Mouse (Mus musculus) frontal cortex, postnatal 25 days (tissue): ENCODE measurements around the gene Pygo2.
"Not testable (repeated sequence)": the region's sequence is repeated elsewhere in the genome, so short reads cannot be mapped to it uniquely, and the experiment has no call there.

Experiments used
- DNase-seq, 2 experiments: peaks; one replicate each; pipeline ENCODE4 v3.0.0; 2022; ENCODE audit warnings: low spot score in 2 of 2

The Pygo2 gene

DNA sequence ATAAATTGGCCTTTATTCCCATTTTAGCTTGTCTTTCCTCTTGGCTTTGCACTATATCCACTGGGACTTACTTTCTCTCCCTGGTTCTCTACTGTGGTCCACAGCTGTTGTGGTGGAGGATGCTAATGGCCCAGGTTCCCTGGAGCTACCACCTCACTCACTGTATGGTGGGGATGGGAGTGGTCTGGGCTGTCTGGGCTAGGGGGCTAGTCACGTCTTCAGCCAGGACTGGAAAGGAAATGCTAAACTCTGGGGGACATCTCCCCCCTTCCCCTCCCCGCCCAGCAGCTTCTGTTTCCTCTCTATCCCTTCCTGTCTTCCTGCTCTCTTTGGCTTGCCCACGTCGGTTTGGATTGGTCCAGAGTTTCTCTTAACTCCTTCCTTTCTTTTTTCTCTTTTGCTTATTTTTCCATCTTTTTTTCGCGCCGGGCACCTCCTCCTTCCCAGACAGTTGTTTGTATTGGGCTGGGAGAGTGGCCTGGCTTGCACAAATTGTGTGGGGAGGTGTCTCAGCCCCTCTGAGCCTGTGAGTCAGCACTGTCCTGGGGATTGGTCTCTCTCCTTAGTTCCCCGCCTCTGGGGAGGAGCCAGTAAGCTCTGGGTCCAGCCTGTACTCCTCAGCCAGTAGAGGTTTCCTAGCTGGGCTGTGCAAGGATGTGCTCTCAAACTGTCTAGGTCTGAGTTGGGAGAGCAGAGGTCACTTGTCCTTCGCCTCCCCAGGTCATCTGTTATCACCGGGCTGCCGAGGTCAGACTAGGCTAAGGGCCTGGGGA, 8.8 kb upstream of the Pygo2 start:
- peak; percentile 40 to 51 for DNase-seq

DNA sequence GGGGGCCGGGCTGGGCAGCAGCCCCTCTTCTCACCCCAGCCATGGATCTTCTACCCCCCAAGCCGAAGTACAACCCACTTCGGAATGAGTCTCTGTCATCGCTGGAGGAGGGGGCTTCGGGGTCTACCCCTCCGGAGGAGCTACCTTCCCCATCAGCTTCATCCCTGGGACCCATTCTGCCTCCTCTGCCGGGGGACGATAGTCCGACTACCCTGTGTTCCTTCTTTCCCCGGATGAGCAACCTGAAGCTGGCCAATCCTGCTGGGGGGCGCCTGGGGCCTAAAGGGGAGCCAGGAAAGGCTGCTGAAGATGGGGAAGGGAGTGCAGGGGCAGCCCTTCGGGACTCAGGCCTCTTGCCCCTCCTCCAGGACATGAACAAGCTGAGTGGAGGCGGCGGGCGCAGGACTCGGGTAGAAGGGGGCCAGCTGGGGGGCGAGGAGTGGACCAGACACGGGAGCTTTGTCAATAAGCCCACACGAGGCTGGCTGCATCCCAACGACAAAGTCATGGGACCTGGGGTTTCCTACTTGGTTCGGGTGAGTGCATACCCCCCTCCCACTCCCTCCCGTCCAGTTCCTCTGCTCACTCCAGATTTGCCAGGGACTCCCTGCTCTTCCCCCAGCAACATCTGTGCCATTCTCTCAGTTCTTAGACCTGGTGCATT, 8.1 kb upstream of the Pygo2 start:
- DNase-seq = no peak

DNA sequence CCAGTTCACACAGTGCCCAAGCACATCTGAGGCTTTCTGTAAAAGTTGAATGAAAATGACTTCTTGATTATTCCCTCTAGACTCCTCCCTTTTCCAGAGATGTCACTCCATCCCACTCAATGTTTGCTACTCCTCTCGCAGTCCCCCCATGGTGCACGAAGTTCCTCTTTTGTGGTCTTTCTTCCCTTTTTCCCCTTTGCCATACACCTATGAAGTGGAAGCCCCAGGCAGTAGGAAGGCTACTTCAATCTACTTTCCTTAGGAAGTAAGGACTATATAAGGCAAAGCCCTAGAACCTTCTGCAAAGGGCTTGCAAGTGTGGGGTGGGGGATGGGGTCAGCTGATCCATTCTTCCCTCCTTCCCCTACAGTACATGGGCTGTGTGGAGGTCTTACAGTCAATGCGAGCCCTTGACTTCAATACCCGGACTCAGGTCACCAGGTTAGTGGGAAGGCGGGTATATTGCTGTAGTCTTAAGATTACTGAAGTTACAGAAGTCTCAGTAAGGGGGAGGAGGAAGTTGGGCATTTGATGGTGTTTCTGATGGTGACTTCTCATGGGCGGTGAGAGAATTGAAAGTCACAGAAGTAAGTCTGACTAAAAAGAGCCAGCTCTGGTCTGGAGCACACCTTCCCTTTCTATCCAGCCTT, 7.3 kb upstream of the Pygo2 start:
- no peak for DNase-seq

DNA sequence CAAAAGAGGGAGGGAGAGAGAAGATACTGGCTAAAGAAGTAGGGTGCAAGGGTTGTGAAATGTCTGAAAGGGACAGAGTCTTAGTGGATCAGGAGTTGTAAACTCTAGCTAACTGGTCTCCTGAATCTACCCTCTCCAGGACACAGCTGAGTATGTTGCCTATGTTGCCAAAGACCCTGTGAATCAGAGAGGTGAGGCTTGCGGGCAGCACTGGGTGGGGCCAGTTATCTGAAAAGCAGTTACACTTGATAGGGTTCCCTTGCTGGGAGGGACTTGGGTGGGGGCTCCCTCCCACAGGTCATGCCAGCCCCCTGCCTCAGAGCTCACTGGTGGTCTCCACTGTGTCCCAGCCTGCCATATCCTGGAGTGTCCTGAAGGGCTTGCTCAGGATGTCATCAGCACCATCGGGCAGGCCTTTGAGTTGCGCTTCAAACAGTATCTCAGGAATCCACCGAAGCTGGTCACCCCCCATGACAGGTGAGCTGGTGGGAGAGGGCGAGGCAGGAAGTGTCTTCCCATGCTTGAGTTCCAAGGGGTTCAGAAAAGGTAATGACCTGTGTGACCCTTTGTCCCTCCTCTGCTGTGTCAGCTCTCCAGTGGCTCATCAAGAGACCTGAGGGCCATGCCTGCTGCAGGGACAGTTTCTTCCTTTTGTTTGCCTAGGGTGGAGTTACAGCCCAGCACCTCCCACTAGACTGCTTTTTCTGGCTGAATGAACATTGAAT, 5.4 kb upstream of the Pygo2 start:
- DNase-seq = no peak

DNA sequence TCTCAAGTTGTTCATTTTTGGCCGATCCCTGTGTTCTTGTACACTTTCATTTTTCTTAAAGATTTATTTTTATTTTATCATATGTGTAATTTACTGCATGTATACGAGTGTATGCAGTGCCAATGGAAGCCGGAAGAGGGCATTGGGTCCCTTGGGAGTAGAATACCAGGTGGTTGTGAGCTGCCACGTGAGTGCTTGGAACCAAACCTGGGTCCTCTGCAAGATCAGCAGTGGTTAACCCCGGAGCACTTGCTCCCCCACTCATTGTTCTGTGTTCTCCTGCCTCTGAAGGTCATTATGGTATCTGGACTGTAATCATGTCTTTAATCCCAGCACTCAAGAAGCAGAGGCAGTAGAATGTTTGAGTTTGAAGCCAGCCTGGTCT, 4.9 kb upstream of the Pygo2 start:
- DNase-seq = no peak

DNA sequence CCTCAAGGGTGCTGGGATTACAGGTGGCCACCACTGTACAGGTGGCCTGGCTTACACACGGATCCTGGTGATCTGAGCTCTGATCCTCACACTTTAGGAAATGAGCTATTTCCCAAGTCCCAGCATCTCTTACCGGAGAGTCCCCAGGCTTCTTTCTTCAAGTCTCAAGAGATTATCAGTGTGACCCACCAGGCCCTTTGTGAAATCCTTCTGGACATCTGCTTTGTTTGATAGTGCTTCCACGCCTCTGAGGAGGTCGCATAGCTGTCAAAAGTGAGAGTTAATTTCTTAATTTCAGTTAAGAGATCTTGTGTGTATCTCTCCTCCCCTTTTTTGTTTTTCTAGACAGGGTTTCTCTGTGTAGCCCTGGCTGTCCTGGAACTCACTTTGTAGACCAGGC, 4.1 kb upstream of the Pygo2 start:
- DNase-seq = no peak

DNA sequence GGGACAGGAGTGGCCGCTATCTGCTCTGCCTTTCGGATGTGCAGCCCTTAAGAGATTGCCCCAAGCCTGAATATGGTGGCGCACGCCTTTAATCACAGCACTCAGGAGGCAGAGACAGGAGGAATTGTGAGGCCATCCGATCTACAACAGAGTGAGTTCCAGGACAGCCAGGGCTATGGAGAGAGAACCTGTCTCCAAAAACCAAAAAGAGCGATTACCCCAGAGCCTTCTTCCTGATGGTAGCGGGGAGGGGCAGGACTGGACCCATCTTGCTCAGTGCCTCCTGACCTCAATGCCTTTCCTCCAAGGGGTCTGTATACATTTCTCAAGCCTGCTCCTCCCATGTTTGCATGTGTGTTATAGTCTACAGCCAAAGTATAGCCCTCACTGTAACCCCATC, 993 bp upstream of the Pygo2 start:
- DNase-seq = not testable (repeated sequence)

DNA sequence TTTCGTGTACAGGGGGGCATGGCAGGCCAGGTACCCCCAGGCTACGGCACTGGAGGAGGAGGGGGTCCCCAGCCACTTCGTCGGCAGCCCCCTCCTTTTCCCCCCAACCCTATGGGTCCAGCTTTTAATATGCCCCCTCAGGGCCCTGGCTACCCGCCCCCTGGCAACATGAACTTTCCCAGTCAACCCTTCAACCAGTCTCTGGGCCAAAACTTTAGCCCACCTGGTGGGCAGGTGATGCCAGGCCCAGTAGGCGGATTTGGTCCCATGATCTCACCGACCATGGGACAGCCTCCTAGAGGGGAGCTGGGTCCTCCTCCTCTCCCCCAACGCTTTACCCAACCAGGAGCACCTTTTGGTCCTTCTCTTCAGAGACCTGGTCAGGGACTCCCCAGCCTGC, 2.6 kb downstream of the Pygo2 start:
- no peak for DNase-seq

DNA sequence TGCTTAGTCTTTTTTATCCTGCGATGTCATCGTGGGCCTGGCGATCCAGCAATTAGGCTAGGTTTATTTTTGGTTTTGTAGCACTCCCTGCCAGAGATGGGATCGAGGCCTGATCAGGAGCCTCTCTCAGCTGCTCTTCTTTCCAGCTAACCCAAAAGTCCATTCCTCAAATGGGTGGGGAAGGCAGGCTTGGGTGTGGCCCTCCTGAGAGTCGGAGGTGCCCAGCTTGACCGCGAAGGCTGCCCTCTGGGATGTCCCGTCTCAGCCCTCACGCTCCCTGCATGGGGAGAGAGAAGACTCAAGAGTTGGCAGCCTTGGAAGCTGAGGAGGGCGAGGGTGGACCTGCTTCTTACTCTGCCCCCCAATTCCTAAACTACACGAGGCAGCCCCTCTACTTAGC, 4.5 kb downstream of the Pygo2 start:
- no peak for DNase-seq

DNA sequence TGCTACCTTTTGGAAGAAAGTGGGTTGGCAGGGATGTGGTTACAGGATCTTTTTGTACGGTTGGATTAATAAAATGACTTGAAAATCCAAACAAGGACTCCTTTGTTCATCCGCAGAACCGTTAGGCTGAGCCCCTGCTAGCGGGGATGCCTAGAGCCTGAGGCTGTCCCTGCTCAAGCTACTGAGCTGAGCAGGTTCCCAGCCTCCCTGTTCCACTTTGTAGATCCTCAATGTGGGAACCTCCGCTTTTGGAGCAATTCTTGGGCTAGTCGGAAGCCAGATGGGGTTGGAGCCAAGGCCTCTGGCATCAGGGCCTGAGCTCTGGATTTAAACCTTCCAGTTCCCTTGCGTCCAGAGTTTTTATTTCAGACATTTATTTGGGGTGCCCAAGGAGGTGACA, 5.0 kb downstream of the Pygo2 start:
- DNase-seq = no peak

DNA sequence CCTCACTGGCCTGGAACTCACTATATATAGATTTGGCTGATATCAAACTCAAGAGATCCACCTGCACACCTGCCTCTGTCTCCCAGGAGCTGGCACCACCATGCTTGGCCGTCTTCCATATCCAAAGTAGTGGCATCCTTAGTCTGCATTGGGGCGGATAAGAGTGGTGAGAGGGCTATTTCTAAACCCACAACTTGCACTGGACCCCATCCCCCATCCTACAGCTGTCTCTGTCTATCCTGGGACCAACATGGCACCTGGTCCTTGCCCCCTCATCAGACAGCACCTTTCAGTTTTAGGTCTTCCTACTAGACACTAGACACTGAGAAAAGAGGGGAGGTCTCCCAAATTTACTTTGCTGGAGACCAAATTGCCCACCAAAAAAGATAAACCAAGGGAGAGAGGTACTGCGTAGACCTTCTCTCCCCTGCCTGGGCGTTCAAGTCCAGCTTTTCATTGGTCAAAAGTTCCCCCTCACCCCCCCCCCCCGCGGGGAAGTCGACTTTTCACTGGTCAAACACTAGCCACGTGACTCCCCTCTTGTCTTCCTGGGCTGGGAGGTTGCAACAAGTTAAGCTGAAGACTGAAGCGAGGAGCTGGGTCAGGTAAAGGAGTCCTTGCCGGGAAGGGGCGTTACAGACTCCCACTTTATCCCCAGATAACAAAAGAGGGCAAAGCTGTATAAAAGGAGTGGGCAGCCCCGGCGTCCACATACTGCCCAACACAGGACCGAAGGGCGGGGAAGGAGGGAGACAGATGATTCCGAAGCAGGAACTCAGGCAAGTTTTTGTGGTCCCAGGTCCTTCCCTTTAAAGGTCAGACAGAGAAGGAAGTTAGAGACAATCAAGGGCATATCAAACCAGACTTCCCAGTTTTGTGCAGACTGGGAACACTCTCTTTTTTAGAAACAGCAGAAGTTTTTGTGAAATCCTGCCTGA, 6.4 kb downstream of the Pygo2 start, which contains the start of gene Pbxip1:
TSS of gene Pbxip1 (plus strand) at position 531 of the 938 bp plus-strand sequence.
- no peak for DNase-seq

DNA sequence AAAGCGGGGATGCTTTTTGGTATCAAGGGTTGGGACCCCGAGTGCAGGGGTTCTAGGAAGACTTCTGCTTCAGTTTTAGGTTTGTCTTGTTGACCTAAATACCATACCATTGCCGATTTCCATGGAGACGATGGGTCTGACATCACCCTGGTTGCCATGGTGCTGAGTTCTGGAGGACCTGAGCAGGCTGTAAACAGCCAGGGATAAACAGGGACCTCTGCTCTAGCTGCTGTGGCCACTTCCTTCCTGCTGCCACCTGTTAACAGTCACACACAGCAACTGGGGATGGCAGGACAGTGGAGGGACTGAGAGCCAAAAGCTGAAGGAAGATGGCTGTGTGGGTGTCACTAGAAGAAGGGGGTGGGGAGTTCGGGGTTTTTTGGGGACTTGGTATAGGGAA, 7.3 kb downstream of the Pygo2 start:
- no peak for DNase-seq

DNA sequence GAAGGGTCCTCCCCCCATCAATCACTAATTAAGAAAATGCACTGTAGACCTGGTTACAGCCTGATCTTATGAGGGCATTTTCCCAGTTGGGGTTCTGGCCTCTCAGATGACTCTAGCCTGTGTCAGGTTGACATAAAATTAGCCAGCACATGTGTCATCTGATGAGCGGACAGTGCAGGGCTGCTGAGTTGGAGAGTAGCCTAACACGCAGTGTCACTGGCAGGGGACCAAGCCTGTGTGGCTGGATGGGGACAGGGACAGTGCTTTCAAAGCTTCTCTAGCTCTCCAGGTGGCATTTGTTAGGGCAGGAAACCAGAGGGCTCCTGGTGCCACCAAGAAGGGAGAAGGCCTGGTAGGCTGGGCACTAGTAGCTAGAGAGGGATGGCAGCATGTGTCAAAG, 10.7 kb downstream of the Pygo2 start:
- DNase-seq = no peak

DNA sequence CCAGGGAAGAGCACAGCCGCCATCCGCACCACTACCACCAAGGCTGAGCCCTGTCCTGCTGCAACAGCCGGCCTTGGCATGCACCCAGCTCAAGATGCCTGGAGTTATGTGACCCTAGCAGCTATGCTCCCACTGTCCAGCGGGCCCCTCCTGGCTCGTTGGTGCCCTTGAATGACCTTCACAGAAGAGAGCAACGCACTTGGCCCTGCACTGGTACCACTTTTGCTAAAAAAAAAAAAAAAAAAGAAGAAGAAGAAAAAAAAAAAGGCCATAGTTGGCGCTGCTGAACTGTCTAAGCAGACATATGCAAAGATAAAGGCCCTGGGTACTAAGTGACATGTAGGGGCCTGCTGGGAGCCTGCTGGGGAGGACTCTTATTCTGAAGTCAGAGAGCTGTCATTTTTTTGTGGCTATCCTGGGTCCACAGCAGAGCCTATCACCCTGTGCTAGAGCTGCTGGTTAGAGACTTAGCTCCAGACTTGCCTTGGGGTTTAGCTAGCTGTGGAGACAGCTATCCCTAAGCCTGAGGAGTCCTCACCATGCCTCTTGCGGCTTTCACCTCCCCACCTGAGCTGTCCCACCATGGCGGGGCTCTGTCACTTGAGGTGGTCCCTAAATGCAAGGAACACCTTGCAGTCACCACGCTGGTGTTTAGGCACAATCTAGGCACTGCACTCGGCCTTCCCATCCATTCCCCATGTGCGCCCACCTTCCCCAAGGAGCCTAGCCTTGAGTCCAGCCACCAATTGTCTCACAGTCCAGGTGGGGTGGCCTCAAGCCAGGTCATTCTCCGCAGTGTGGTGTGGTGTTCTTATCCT, 18.9 kb downstream of the Pygo2 start:
- DNase-seq = no peak

DNA sequence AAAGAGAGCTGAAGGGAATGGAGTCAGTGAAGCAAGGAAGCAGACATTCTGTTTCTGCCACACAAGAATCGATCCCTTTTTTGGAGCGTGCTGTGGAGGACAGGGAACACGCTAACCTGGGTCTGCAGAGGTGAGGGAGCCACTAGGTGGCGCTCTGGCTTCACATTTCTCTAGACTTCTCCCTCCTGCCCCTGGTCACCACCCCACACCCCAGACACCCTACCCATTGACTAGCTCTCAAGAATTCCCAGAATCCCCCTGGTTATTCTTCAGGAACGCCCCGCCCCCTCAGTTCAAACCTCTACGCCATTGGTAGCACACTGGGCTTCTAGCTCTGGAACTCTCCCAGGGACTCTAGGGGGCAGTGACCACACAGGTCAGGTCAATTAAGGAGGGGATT, 19.5 kb downstream of the Pygo2 start:
- peak; percentile 58 to 63 for DNase-seq

DNA sequence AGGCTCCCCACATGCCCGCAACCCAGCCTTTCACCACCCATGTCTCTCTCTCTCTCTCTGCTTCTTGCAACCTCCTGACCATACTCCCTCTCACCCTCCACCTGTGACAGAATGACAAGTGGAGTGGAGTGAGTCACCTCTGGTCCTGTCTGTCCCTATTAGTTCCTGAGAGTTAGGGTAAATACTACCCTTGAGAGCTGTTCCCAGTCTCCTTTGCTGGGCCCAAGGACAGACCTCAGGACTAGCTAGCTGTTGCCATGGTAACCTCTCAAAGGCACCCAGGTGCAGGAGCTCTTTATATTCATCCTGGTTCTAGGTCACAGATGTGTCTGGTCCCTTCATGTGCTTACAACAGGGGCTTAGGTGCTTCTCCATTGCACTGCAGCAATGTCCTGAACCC, 21.9 kb downstream of the Pygo2 start:
- no peak for DNase-seq

DNA sequence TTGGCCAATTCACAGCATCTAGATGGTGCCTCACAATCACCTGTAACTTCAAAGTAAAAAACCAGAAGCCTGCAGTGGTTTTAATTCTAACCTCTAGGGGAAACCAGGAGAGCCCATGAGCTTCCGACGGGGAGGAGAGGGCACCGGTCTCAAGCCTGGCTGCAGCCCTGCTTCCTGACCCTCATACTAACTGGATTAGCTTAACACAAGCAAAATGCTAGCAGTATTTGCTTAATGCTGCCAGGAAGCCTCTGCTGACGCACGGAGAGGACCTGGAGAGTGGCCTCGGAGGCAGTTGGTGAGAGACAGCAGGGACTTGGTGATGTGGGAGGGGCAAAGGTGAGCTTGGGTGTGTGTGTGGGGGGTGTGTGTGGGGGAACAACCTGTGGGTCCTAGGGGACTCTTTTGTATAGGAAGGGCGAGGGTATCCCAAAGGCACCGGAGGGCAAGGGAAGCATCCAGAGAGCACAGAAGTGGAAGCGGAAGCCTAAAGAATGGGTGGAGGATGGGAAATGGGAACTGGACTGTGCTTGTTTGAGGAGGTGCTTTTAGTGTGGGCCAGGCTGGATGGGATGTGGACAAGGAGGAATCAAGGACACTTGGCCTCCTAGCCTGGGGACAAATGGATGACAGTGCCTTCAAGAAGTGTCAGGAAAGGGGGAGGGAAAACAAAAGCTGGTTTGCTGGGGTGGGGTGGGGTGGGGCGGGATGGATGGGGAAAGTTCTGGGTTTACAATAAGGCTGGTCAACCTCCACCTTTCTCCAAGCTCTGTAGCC, 24.6 kb downstream of the Pygo2 start, which contains the start of gene Pmvk:
TSS of gene Pmvk (plus strand) at position 141 of the 777 bp plus-strand sequence.
- DNase-seq = no peak

DNA sequence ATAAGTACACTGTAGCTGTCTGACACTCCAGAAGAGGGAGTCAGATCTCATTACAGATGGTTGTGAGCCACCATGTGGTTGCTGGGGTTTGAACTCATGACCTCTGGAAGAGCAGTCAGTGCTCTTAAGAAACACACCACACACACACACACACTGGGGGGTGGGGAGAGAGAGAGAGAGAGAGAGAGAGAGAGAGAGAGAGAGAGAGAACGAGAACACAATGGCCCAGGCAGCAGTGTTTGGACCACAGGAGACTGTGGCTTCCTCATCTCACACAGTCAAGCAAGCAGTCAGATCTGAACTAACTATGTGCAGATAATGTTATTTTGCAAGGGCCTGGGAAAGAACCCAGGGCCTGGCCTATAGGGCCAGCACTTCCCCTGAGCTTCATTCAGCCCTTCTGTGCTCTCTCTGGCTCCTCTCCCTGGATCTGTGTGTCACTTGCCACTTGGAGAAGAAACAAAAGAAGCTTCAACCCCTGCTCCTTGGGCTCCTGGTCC, 25.8 kb downstream of the Pygo2 start:
- no peak for DNase-seq
